Mouse (Mus musculus) heart, postnatal 0 days (tissue): ENCODE measurements around the gene Ephx4.

ENCODE experiments used
- CTCF ChIP-seq: IDR thresholded peaks from 2 replicates; pipeline ENCODE4 v1.5.1; 2016; ENCODE audit warnings: antibody characterized with exemption, control low read depth, low read depth
- EP300 ChIP-seq: IDR thresholded peaks from 2 replicates; pipeline ENCODE4 v1.6.1; 2016; ENCODE audit warnings: antibody characterized with exemption, low read depth

GRCm38 (mm10) chr5:107434001-107434400, 31.5 kb downstream of the Ephx4 start:
- TF ChIP-seq CTCF = no peak
- no peak for TF ChIP-seq EP300
